Mouse (Mus musculus): Measurements from ENCODE around the gene Dhx40. TPM values are rescaled to one million over a fixed set of nuclear protein-coding genes. Genes with fewer than 3 reads are reported as not detected.
"Not testable (repeated sequence)": the region's sequence is repeated elsewhere in the genome, so short reads cannot be mapped to it uniquely, and the experiment has no call there.

Dhx40 gene
- polyA plus RNA-seq, 1 experiment: 18.6 TPM

- no peak for DNase-seq (ENCODE audit: low read depth)
- TF ChIP-seq POLR2A (IDR thresholded peaks at IDR 0.05; ENCODE audit: borderline replicate concordance, extremely low read depth, insufficient read depth, insufficient read length, poor library complexity, severe bottlenecking) (no peak), CTCF (IDR thresholded peaks at IDR 0.05; ENCODE audit: borderline replicate concordance, extremely low read depth, insufficient read depth, insufficient read length) (no peak)
Measured at GRCm38 (mm10) chr11:86739470-86739869, 68.1 kb downstream of the Dhx40 start.

GRCm38 (mm10) chr11:86738956-86739355, 68.6 kb downstream of the Dhx40 start:
- DNase-seq (ENCODE audit: low read depth): no peak
- TF ChIP-seq CTCF (IDR thresholded peaks at IDR 0.05; ENCODE audit: borderline replicate concordance, extremely low read depth, insufficient read depth, insufficient read length) (no peak), POLR2A (IDR thresholded peaks at IDR 0.05; ENCODE audit: borderline replicate concordance, extremely low read depth, insufficient read depth, insufficient read length, poor library complexity, severe bottlenecking) (no peak)

- DNase-seq (ENCODE audit: low read depth): not testable (repeated sequence)
Measured at GRCm38 (mm10) chr11:86738308-86738707, 69.2 kb downstream of the Dhx40 start.

GRCm38 (mm10) chr11:86737301-86738000, 70.1 kb downstream of the Dhx40 start:
- no peak for TF ChIP-seq CTCF (IDR thresholded peaks at IDR 0.05; ENCODE audit: borderline replicate concordance, extremely low read depth, insufficient read depth, insufficient read length)
- no peak for TF ChIP-seq POLR2A (IDR thresholded peaks at IDR 0.05; ENCODE audit: borderline replicate concordance, extremely low read depth, insufficient read depth, insufficient read length, poor library complexity, severe bottlenecking)
- no peak for DNase-seq (ENCODE audit: low read depth)

DNA sequence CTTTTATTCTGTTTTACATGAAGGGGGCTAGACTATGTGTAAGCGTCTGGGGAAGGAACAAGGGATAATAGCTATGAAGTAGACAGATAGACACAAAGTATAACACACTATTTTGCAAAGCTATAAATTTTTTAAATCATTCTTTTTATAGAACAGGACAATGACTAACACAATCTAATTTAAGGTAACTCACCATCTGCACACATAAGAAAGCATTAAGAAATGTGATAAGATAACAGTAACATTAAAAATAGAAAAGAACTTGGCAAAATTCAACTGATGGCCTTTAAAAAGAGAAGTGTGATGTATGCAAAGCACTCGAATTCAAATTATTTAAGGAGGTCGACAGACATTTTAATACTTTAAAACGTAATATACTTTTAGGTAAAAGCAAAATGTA, 72.6 kb downstream of the Dhx40 start:
- TF ChIP-seq POLR2A (IDR thresholded peaks at IDR 0.05; ENCODE audit: borderline replicate concordance, extremely low read depth, insufficient read depth, insufficient read length, poor library complexity, severe bottlenecking) (no peak), CTCF (IDR thresholded peaks at IDR 0.05; ENCODE audit: borderline replicate concordance, extremely low read depth, insufficient read depth, insufficient read length) (no peak)
- DNase-seq (ENCODE audit: low read depth): no peak

- DNase-seq (ENCODE audit: low read depth): peak; percentile 5
- TF ChIP-seq CTCF (IDR thresholded peaks at IDR 0.05; ENCODE audit: borderline replicate concordance, extremely low read depth, insufficient read depth, insufficient read length): no peak
- no peak for TF ChIP-seq POLR2A (IDR thresholded peaks at IDR 0.05; ENCODE audit: borderline replicate concordance, extremely low read depth, insufficient read depth, insufficient read length, poor library complexity, severe bottlenecking)
Measured at GRCm38 (mm10) chr11:86734241-86734939, 73.2 kb downstream of the Dhx40 start.

- TF ChIP-seq CTCF (IDR thresholded peaks at IDR 0.05; ENCODE audit: borderline replicate concordance, extremely low read depth, insufficient read depth, insufficient read length): no peak
- no peak for TF ChIP-seq POLR2A (IDR thresholded peaks at IDR 0.05; ENCODE audit: borderline replicate concordance, extremely low read depth, insufficient read depth, insufficient read length, poor library complexity, severe bottlenecking)
- no peak for DNase-seq (ENCODE audit: low read depth)
Measured at GRCm38 (mm10) chr11:86731443-86731842, 76.1 kb downstream of the Dhx40 start.

GRCm38 (mm10) chr11:86725607-86726006, 81.9 kb downstream of the Dhx40 start:
- DNase-seq (ENCODE audit: low read depth): no peak
- no peak for TF ChIP-seq POLR2A (IDR thresholded peaks at IDR 0.05; ENCODE audit: borderline replicate concordance, extremely low read depth, insufficient read depth, insufficient read length, poor library complexity, severe bottlenecking)
- no peak for TF ChIP-seq CTCF (IDR thresholded peaks at IDR 0.05; ENCODE audit: borderline replicate concordance, extremely low read depth, insufficient read depth, insufficient read length)

DNA sequence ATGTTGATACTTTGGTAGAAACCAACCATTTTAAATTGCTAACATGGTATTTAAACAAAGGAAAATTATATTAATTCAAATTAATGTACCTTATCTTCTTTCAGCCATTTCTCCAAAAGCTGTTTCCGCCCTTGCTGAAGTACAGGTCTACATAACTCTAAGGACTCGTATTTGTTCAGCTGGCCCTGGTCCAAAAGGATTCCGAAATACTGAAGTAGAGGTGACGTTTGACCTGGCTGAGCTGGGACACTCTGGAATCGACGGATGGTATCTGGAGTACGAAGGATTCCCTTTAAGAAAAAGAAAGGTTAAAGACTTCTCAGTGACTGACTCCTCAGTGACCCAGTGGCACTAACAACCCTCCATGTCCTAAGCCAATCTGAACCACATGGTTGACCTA, 82.6 kb downstream of the Dhx40 start:
- no peak for DNase-seq (ENCODE audit: low read depth)
- TF ChIP-seq POLR2A (IDR thresholded peaks at IDR 0.05; ENCODE audit: borderline replicate concordance, extremely low read depth, insufficient read depth, insufficient read length, poor library complexity, severe bottlenecking) (no peak), CTCF (IDR thresholded peaks at IDR 0.05; ENCODE audit: borderline replicate concordance, extremely low read depth, insufficient read depth, insufficient read length) (no peak)

DNA sequence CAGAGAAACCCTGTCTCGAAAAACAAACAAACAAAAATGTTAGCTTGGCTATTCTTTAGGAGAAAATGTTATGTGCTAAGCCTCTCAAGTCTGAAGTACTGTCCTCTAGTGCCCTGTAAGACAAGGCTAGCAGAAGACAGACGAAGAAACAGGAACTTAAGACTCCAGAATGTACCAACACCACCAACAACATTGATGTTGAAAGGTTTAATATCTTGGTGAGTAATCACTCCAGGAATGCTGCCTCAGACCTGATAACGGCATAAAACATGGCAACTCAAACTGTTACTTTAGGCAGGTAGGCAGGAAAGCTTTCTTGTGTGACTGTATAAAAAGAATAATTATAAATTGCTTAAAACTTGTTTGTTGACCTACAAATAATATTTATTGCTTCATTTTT, 83.5 kb downstream of the Dhx40 start:
- no peak for DNase-seq (ENCODE audit: low read depth)
- TF ChIP-seq POLR2A (IDR thresholded peaks at IDR 0.05; ENCODE audit: borderline replicate concordance, extremely low read depth, insufficient read depth, insufficient read length, poor library complexity, severe bottlenecking) (no peak), CTCF (IDR thresholded peaks at IDR 0.05; ENCODE audit: borderline replicate concordance, extremely low read depth, insufficient read depth, insufficient read length) (no peak)

- TF ChIP-seq POLR2A (IDR thresholded peaks at IDR 0.05; ENCODE audit: borderline replicate concordance, extremely low read depth, insufficient read depth, insufficient read length, poor library complexity, severe bottlenecking): no peak
- TF ChIP-seq CTCF (IDR thresholded peaks at IDR 0.05; ENCODE audit: borderline replicate concordance, extremely low read depth, insufficient read depth, insufficient read length): no peak
- no peak for DNase-seq (ENCODE audit: low read depth)
Measured at GRCm38 (mm10) chr11:86719390-86719789, 88.2 kb downstream of the Dhx40 start.

Other genes with a start within 250 kb of the Dhx40 start
- gene Vmp1, start 123.9 kb downstream of the Dhx40 start, polyA plus RNA-seq (2012; rRNA removed): 39.6 and 50.2 TPM in 2 replicates
- gene Ptrh2, start 123.8 kb downstream of the Dhx40 start, polyA plus RNA-seq (2012; rRNA removed): 17.5 and 18.9 TPM in 2 replicates
- gene Cltc, start 50.2 kb downstream of the Dhx40 start, polyA plus RNA-seq (2012; rRNA removed): 134 and 191 TPM in 2 replicates
- gene Ypel2, start 186.0 kb upstream of the Dhx40 start, polyA plus RNA-seq (2012; rRNA removed): 6.3 and 6.6 TPM in 2 replicates